Mouse (Mus musculus) skeletal muscle tissue, postnatal 0 days (tissue): ENCODE results near the gene Sugp2. TPM values are rescaled to one million over a fixed set of nuclear protein-coding genes. Genes with fewer than 3 reads are reported as not detected.

Source experiments
- polyA plus RNA-seq: library from polyadenylated mRNA; unstranded; fragments of >200 nt; fragmentation: Nextera tagmentation; extraction: Ambion mirVana; gene quantifications from 2 replicates; pipeline ENCODE4 v1.2.1, GENCODE M21; 2015

Sugp2 gene
- 16.0 and 16.7 TPM in 2 replicates for polyA plus RNA-seq

GRCm38 (mm10) chr8:70234080-70234780 is at the start of gene Sugp2, which contains the start of gene Armc6:
Gene Sugp2 (plus strand): TSS chr8:70234226.
Gene Armc6 (minus strand): TSS chr8:70234466.

DNA sequence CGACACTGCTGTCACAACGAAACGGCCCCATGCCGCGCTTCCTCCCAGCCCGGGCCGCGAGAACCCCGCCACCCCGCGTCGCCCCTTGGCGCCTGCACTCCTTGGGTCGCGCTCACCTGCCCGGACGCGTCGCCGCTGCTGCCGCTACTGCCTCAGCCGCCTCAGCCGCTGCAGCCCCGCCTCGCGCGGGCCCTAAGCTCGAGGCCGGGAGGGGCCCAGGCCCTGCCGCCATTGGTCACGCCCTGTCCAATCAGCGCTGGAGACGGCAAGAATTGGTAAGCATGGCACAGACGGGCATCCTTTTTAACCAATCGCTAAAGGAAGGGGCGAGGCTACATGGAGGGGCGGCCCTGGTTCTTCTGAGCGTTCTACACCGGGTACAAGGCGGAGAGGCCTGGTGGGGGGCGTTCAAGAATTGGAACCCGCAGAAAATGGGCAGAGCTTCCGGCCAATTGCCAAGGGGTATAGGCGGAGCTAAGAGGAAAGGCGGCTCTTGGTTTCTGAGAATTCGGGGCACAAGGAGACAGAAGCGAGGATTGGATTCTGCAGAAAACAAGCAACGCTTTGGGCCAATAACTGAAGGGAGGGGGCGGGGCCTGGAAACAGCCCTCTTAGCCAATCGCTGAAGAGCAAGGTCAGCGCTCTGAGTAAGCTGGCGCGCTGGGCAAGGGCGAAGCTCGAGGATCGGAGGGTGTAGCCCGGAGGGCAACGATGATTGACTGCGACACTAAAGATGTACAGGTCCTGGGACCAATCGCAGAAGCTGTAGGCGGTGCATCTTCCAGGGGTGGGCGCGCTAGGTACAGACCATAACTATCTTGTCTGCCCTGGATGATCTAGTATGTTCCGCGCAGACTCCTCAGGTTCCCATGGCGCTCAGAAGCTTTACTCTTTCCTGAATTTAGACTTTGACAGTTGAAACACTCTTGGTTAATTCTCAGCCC is 21.6 kb upstream of the Sugp2 start, which contains the start of gene Slc25a42:
TSS of gene Slc25a42 (minus strand) at position 194 of the 944 bp plus-strand sequence.

GRCm38 (mm10) chr8:70282603-70283135 is 48.6 kb downstream of the Sugp2 start, which contains the start of gene Homer3:
Gene Homer3 (plus strand): TSS chr8:70282827.

DNA sequence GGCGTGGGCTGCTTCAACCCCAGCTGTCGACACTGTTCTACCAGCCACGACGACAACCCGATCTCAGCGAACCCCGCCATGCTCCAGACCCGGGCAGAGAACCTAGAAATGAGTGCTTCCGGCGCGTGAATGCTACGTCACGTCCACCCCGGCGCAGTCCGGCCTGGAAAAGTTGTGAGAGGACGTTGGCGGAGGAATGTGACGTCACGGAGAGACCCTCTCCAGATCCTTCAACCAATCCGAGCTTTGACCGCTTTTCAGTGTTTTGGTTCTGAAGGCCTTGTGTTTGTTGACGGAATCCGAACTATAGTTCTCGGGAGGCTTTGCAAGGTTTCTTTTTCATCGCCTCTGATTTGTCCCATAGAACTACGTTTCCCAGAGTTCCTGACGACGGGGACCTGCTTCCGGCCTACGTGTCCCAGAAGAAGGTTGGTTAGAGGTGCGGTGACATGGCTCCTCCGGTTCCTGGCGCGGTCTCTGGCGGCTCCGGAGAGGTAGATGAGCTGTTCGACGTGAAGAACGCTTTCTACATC is 68.4 kb downstream of the Sugp2 start, which contains the start of the genes Ddx49 and Cope:
TSS of gene Ddx49 (minus strand) at position 132 of the 533 bp plus-strand sequence.
TSS of gene Cope (plus strand) at position 161 of the 533 bp plus-strand sequence.

GRCm38 (mm10) chr8:70315624-70316510 is 81.8 kb downstream of the Sugp2 start, which contains the start of gene Cers1:
Gene Cers1 (plus strand): TSS chr8:70315775.

DNA sequence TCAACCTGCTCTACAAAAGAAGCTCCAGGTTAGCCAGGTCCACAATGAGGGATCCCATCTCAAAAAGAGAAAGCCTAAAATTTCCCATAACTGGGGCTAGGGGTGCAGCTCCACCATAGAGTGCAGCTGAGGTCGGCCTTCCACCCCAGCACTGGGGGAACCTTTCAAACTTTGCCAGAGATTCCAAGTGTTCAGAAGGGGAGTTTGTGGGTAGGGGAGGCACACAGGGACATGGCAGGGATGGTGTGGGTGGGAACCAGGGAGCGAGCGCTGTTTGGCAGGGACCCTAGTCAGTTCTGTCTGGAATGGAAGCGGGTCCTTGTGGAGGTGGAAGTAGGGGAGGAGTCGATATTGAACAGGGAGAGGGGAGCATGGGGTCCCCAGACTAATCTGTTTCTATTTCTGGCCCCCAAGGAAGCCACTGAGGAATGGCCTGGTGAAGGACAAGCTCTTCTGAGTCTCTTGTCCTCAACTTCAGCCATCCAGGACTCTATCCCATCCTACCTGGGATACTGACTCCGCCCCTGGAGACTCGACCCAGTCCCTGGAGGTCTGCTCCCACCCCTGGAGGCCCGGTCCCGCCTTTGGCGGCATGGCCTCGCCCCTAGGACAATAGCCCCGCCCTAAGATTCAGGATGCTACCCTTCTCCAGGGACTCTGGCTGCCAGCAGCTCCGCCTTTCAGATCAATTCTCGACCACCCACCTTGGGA is 95.3 kb downstream of the Sugp2 start, which contains the start of gene Gdf1:
TSS of gene Gdf1 (plus strand) at position 694 of the 711 bp plus-strand sequence.

Other genes starting within 250 kb of the Sugp2 start
- 20.4 and 23.2 TPM in 2 replicates for gene Gatad2a, start 237.8 kb upstream of the Sugp2 start, polyA plus RNA-seq
- 23.2 and 26.4 TPM in 2 replicates for gene Mau2, start 191.5 kb upstream of the Sugp2 start, polyA plus RNA-seq
- 21.5 and 24.3 TPM in 2 replicates for gene Sugp1, start 191.4 kb upstream of the Sugp2 start, polyA plus RNA-seq
- 0.19 TPM in 1 of 2 replicates, not detected in the other for gene Tm6sf2, start 161.3 kb upstream of the Sugp2 start, polyA plus RNA-seq
- gene Hapln4, start 150.8 kb upstream of the Sugp2 start, polyA plus RNA-seq = not detected in 2 replicates
- gene Ncan, start 113.4 kb upstream of the Sugp2 start, polyA plus RNA-seq = 0.01 TPM in 2 replicates
- 9.9 and 13.2 TPM in 2 replicates for gene Nr2c2ap, start 102.9 kb upstream of the Sugp2 start, polyA plus RNA-seq
- gene Rfxank, start 95.1 kb upstream of the Sugp2 start, polyA plus RNA-seq = 10.4 and 10.5 TPM in 2 replicates
- gene Borcs8, start 94.7 kb upstream of the Sugp2 start, polyA plus RNA-seq = 23.9 and 24.5 TPM in 2 replicates
- 0.35 and 0.50 TPM in 2 replicates for gene Mef2b, start 94.5 kb upstream of the Sugp2 start, polyA plus RNA-seq
- 57.1 and 62.8 TPM in 2 replicates for gene Tmem161a, start 61.9 kb upstream of the Sugp2 start, polyA plus RNA-seq
- 11.5 and 12.0 TPM in 2 replicates for gene Slc25a42, start 21.9 kb upstream of the Sugp2 start, polyA plus RNA-seq
- 18.4 and 19.5 TPM in 2 replicates for gene Armc6, start 240 bp downstream of the Sugp2 start, polyA plus RNA-seq
- gene Homer3, start 48.6 kb downstream of the Sugp2 start, polyA plus RNA-seq = 10.6 and 15.7 TPM in 2 replicates
- 22.4 and 27.8 TPM in 2 replicates for gene Ddx49, start 68.3 kb downstream of the Sugp2 start, polyA plus RNA-seq
- gene Cope, start 68.3 kb downstream of the Sugp2 start, polyA plus RNA-seq = 216 and 248 TPM in 2 replicates
- 18.4 and 21.9 TPM in 2 replicates for gene Cers1, start 81.5 kb downstream of the Sugp2 start, polyA plus RNA-seq
- 4.1 and 4.4 TPM in 2 replicates for gene Gdf1, start 95.6 kb downstream of the Sugp2 start, polyA plus RNA-seq
- 7.2 and 8.6 TPM in 2 replicates for gene Upf1, start 119.1 kb downstream of the Sugp2 start, polyA plus RNA-seq
- gene Comp, start 139.3 kb downstream of the Sugp2 start, polyA plus RNA-seq = 0.58 and 5.8 TPM in 2 replicates
- gene Crtc1, start 205.4 kb downstream of the Sugp2 start, polyA plus RNA-seq = 6.5 and 7.8 TPM in 2 replicates
- gene Klhl26, start 242.7 kb downstream of the Sugp2 start, polyA plus RNA-seq = 8.6 and 8.7 TPM in 2 replicates